Mouse (Mus musculus) brain, embryonic 14.5 days (tissue): Measurements from ENCODE around the gene Msh4.

Experiments
- CTCF ChIP-seq: fragments of 200-500 bp; IDR thresholded peaks from 2 replicates; pipeline ENCODE4 v1.5.1; 2012; ENCODE audit warnings: inconsistent platforms, mild to moderate bottlenecking, moderate library complexity, borderline replicate concordance; ENCODE audit not compliant: insufficient read depth, insufficient read length; ENCODE audit errors: extremely low read depth
- POLR2A ChIP-seq: fragments of 200-500 bp; IDR thresholded peaks from 2 replicates; pipeline ENCODE4 v1.6.1; 2012; ENCODE audit warnings: mild to moderate bottlenecking, inconsistent platforms, borderline replicate concordance; ENCODE audit not compliant: poor library complexity, insufficient read depth, insufficient read length, severe bottlenecking; ENCODE audit errors: extremely low read depth

DNA sequence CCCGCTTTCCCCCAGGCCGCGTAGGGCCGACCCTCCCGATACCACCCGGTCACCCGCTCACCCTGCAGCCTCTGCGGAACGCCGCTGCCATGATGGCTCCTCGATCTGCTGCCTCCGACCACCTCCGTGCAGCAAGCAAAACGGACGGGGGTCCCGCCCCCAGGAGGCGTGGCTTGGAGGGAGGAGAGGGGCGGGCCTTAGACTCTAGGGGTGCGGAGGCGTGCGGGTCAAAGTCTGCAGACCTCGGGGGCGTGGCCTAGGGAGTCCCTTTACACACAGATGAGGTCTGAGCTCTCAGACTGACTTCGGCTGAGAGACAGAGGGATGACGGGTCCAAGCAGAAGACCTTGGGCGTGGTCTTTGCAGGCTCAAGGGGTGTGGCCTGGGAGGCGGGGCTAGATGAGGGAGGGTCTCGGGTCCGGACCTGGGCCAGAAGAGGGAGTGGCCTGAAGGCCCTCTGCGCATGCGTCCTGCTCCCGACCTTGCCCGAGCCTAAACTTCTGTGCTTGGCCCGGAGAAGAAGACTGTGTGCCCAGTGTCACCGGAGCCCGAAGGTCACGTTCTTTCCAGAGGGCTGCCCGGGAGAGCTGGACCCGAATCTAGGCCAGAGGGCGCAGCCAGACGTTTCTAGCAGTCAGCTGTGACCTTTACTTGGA, 38.5 kb upstream of the Msh4 start, which contains the start of gene Acadm:
- TF ChIP-seq CTCF (no peak), POLR2A (peak; percentile 48; the same call in 1 of the 2 replicates)
